ENCODE assay signal across 8 mouse cellular contexts in genomic region chrX:38179891-38180310, GRCm38 (mm10). TPM values are rescaled to one million over a fixed set of nuclear protein-coding genes. Genes with fewer than 3 reads are reported as not detected.
DNase-seq lines count a peak whose midpoint lies in the region; ATAC-seq lines count a peak whose summit lies in the region.
"Not testable (repeated sequence)": the region's sequence is repeated elsewhere in the genome, so short reads cannot be mapped to it uniquely, and the experiment has no call there.

No protein-coding gene starts in this region.

- H3K27me3 ChIP-seq in embryonic facial prominence, embryonic 13.5 days; heart, embryonic 12.5 days (replicated peaks); limb, embryonic 15.5 days; midbrain, embryonic 14.5 days (ENCODE audit: control insufficient read depth, insufficient read depth, low read length): not testable (repeated sequence)

- peak; percentile 69 for DNase-seq in 3T3-L1 (ENCODE audit: low read depth, low spot score)
- DNase-seq in adrenal gland, postnatal 36 days = peak; percentile 53 to 57
- peak; percentile 33 to 50 for DNase-seq in kidney, adult 8-10 months
- DNase-seq in midbrain, embryonic 14.5 days = peak; percentile 67
- DNase-seq in spleen, postnatal 36 days (ENCODE audit: low spot score in 2 of 2) = peak; percentile 34 to 41

- H3K9ac ChIP-seq in embryonic facial prominence, embryonic 13.5 days = 0 out of 2 replicates have a peak overlapping the region, but pooled peaks have one; percentile 36
- H3K9ac ChIP-seq in heart, embryonic 12.5 days = peak overlapping the region; percentile 48; the same call in 1 of the 2 replicates
- not testable (repeated sequence) for H3K9ac ChIP-seq in limb, embryonic 15.5 days
- H3K9ac ChIP-seq in midbrain, embryonic 14.5 days (replicated peaks; ENCODE audit: low read length) = peak overlapping the region; percentile 23; the same call in 1 of the 2 replicates

- H3K9me3 ChIP-seq in embryonic facial prominence, embryonic 13.5 days; heart, embryonic 12.5 days (replicated peaks); limb, embryonic 15.5 days; midbrain, embryonic 14.5 days (ENCODE audit: control insufficient read depth, low read length): not testable (repeated sequence)

- not testable (repeated sequence) for H3K27ac ChIP-seq in embryonic facial prominence, embryonic 13.5 days; heart, embryonic 12.5 days (ENCODE audit: poor library complexity, severe bottlenecking); limb, embryonic 15.5 days; midbrain, embryonic 14.5 days (replicated peaks; ENCODE audit: low read depth, low read length)

- ATAC-seq in embryonic facial prominence, embryonic 13.5 days (ENCODE audit: insufficient number of reproducible peaks, insufficient read depth, low FRiP score, low TSS enrichment, low read depth); heart, embryonic 12.5 days (ENCODE audit: insufficient number of reproducible peaks, low FRiP score); limb, embryonic 15.5 days (ENCODE audit: insufficient number of reproducible peaks, low FRiP score, low TSS enrichment, low read depth): not testable (repeated sequence)
- ATAC-seq in midbrain, embryonic 14.5 days (ENCODE audit: low FRiP score, low TSS enrichment) = peak; percentile 76; the same call in 1 of the 2 replicates

- not testable (repeated sequence) for H3K36me3 ChIP-seq in embryonic facial prominence, embryonic 13.5 days; heart, embryonic 12.5 days; limb, embryonic 15.5 days; midbrain, embryonic 14.5 days (ENCODE audit: control insufficient read depth, insufficient read depth, low read length)

- peak overlapping the region; percentile 33 for H3K4me3 ChIP-seq in embryonic facial prominence, embryonic 13.5 days
- H3K4me3 ChIP-seq in heart, embryonic 12.5 days = peak overlapping the region; percentile 39
- peak overlapping the region; percentile 30 for H3K4me3 ChIP-seq in limb, embryonic 15.5 days
- peak overlapping the region; percentile 32 for H3K4me3 ChIP-seq in midbrain, embryonic 14.5 days (replicated peaks; ENCODE audit: low read depth, low read length)

- WGBS in embryonic facial prominence, embryonic 13.5 days = 35% methylated on average over 19 of the region's 19 CpGs
- 33% methylated on average over 19 of the region's 19 CpGs for WGBS in heart, embryonic 12.5 days
- WGBS in limb, embryonic 15.5 days = 33% methylated on average over 19 of the region's 19 CpGs
- WGBS in midbrain, embryonic 14.5 days = 25% methylated on average over 19 of the region's 19 CpGs

- peak overlapping the region; percentile 72 for H3K4me2 ChIP-seq in embryonic facial prominence, embryonic 13.5 days
- H3K4me2 ChIP-seq in heart, embryonic 12.5 days = peak overlapping the region; percentile 53
- H3K4me2 ChIP-seq in limb, embryonic 15.5 days = peak overlapping the region; percentile 35
- H3K4me2 ChIP-seq in midbrain, embryonic 14.5 days (ENCODE audit: low read length) = peak overlapping the region; percentile 40

- not testable (repeated sequence) for H3K4me1 ChIP-seq in embryonic facial prominence, embryonic 13.5 days; heart, embryonic 12.5 days (replicated peaks); limb, embryonic 15.5 days; midbrain, embryonic 14.5 days (ENCODE audit: control insufficient read depth, insufficient read depth, low read length)

RNA-seq across cellular contexts. Expression of gene Zbtb33, which starts 9.7 kb away (rescaled TPM):
- 10 to 100 TPM; 30.4 to 34.2 TPM for total RNA-seq in adrenal gland, postnatal 36 days (2021)
- 4.5 and 4.7 TPM in 2 replicates for polyA plus RNA-seq in embryonic facial prominence, embryonic 13.5 days (2015; fragmentation: Nextera tagmentation; extraction: Ambion mirVana)
- polyA plus RNA-seq in heart, embryonic 12.5 days (2016; fragmentation: Nextera tagmentation; extraction: Ambion mirVana) = 2.5 and 2.6 TPM in 2 replicates
- 2.9 and 4.1 TPM in 2 replicates for polyA plus RNA-seq in limb, embryonic 15.5 days (2015; fragmentation: Nextera tagmentation; extraction: Ambion mirVana)
- polyA plus RNA-seq in midbrain, embryonic 14.5 days (2014; fragmentation: Nextera tagmentation; extraction: Ambion mirVana) = 10.6 and 10.8 TPM in 2 replicates

RNA-seq across cellular contexts. Expression of gene Rhox13, which starts 58.9 kb away (rescaled TPM):
- total RNA-seq in adrenal gland, postnatal 36 days (2021) = not detected
- polyA plus RNA-seq in embryonic facial prominence, embryonic 13.5 days (2015; fragmentation: Nextera tagmentation; extraction: Ambion mirVana) = not detected in 2 replicates
- polyA plus RNA-seq in heart, embryonic 12.5 days (2016; fragmentation: Nextera tagmentation; extraction: Ambion mirVana) = not detected in 2 replicates
- not detected in 2 replicates for polyA plus RNA-seq in limb, embryonic 15.5 days (2015; fragmentation: Nextera tagmentation; extraction: Ambion mirVana)
- polyA plus RNA-seq in midbrain, embryonic 14.5 days (2014; fragmentation: Nextera tagmentation; extraction: Ambion mirVana) = not detected in 2 replicates
